Mouse (Mus musculus) limb, embryonic 10.5 days (tissue): ENCODE data around the gene Hsp90ab1. TPM values are rescaled to one million over a fixed set of nuclear protein-coding genes. Genes with fewer than 3 reads are reported as not detected.

Experiments
- DNase-seq: peaks from one replicate; pipeline ENCODE4 v3.0.0-alpha.2; 2017; ENCODE audit warnings: low spot score
- H3K27ac ChIP-seq: fragments of 300-500 bp; sonication (generic); 2 replicates; pipeline ENCODE4 v1.5.1; 2016; ENCODE audit warnings: mild to moderate bottlenecking
- H3K27me3 ChIP-seq: fragments of 300-500 bp; sonication (generic); 2 replicates; pipeline ENCODE4 v1.6.1; 2016; ENCODE audit warnings: low read depth, mild to moderate bottlenecking; ENCODE audit not compliant: poor library complexity, severe bottlenecking
- H3K36me3 ChIP-seq: fragments of 300-500 bp; sonication (generic); 2 replicates; pipeline ENCODE4 v1.6.1; 2016; ENCODE audit warnings: mild to moderate bottlenecking, moderate library complexity
- H3K4me1 ChIP-seq: fragments of 300-500 bp; sonication (generic); 2 replicates; pipeline ENCODE4 v1.6.1; 2016
- H3K4me3 ChIP-seq: fragments of 300-500 bp; sonication (generic); 2 replicates; pipeline ENCODE4 v1.5.1; 2016; ENCODE audit warnings: mild to moderate bottlenecking, moderate library complexity
- H3K9me3 ChIP-seq: fragments of 300-500 bp; sonication (generic); replicated peaks from 2 replicates; pipeline ENCODE4 v1.6.1; 2016; ENCODE audit warnings: mild to moderate bottlenecking
- WGBS: fragments of 180-500 bp; shearing (Covaris S2); methylation state at CpG from one replicate; pipeline ENCODE4 v1.1.7; 2016; 5-methylcytosine and 5-hydroxymethylcytosine counted together
- polyA plus RNA-seq: library from polyadenylated mRNA; unstranded; fragments of >200 nt; fragmentation: Nextera tagmentation; extraction: Ambion mirVana; gene quantifications from 2 replicates; pipeline ENCODE4 v1.2.1, GENCODE M21; 2016

Hsp90ab1 gene
- polyA plus RNA-seq, 1 experiment from 2014 or later: 2,007 TPM

DNA sequence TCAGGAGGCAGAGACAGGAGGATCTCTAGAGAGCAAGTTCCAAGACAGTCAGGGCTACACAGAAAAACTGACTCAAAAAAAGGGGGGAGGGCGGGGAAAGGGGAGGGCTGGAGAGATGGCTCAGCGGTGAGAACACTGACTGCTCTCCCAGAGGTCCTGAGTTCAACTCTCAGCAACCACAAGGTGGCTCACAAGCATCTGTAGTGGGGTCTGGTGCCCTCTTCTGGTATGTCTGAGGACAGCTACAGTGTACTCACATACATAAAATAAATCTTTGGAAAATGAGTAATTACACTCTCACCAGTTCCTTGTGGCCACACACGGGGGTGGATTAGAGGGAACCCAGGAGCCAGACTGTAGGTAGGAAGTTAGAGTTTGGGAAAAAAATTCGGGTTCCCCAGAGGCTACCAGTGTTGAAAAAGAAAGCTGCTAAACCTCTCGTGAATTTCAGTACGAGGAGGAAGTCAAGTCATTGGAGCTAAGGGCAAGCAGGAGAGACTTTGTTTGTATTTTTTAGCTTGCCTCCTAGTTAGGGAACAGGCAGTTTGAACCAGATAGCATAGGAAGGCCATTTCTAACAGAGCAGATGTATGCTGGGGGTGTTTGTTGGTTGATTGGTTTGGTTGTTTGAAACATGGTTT is 9.8 kb upstream of the Hsp90ab1 start:
- WGBS: 77% methylated on average over 6 of the region's 6 CpGs
- Histone ChIP-seq H3K4me3 (no peak overlapping the region), H3K27ac (no peak overlapping the region), H3K9me3 (no peaks in the 10 kb centered on the region), H3K4me1 (peaks cover 31% of the 10 kb centered on the region), H3K36me3 (peaks cover 18% of the 10 kb centered on the region), H3K27me3 (no peaks in the 10 kb centered on the region)
- no peak for DNase-seq

- Histone ChIP-seq H3K36me3 (peaks cover 15% of the 10 kb centered on the region), H3K4me1 (peaks cover 31% of the 10 kb centered on the region), H3K27ac (no peak overlapping the region), H3K27me3 (no peaks in the 10 kb centered on the region), H3K4me3 (no peak overlapping the region), H3K9me3 (no peaks in the 10 kb centered on the region)
- no peak for DNase-seq
- WGBS: 88% methylated on average over 6 of the region's 6 CpGs
Measured at GRCm38 (mm10) chr17:45582188-45582587, 9.1 kb upstream of the Hsp90ab1 start.

DNA sequence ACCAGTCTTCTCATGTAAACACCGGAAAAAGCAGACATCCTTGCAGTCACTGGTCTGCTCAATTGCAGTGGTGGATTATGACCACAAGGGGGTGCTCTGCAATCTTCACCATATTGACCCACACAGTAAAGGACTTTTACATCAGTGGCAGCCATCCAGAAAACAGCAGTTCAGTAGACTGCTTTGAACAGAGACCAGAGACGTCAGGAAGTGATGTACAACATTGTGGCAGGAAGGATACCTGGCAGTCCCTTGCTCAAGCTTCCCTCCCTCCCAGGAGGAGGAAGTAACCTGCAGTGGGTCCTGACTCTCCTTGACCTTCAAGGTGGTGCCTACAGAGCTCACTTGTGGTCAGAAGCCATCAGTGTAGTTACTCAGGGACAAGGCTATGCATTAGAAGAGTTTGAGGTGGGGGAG is 8.5 kb upstream of the Hsp90ab1 start:
- Histone ChIP-seq H3K4me3 (no peak overlapping the region), H3K9me3 (no peaks in the 10 kb centered on the region), H3K27me3 (no peaks in the 10 kb centered on the region), H3K4me1 (peaks cover 31% of the 10 kb centered on the region), H3K36me3 (peaks cover 9% of the 10 kb centered on the region), H3K27ac (peak overlapping the region; percentile 25; the same call in 1 of the 2 replicates)
- DNase-seq: peak; percentile 79
- WGBS: 16% methylated on average over 2 of the region's 2 CpGs

DNA sequence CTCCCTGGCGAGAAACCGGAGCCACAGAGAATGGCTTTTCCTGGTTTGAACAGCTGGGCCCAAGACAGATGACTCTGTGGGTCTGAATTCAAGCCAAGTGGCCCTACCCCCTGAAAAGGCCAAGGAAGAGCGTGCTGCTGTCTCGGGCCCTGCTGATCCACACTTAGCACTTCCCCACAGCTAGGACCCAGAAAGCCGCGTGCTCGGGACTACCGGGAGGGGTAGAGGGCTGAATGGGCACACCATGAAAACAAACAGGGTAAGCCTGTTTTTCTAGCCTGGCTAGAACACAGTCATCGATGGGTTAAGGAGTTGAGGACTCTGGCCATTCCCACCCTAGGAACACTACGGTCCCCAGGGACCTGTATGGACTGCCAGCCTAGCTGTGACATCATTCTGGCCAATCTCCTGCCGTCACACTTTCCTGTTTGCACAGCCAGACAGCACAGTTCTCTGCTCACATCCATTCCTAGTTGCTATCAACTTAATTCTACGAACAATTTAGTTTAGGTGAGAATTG is 7.9 kb upstream of the Hsp90ab1 start:
- H3K27ac ChIP-seq: peak overlapping the region; percentile 25; the same call in 1 of the 2 replicates
- no peaks in the 10 kb centered on the region for H3K9me3 ChIP-seq
- H3K4me3 ChIP-seq: no peak overlapping the region
- peaks cover 29% of the 10 kb centered on the region for H3K4me1 ChIP-seq
- DNase-seq: no peak
- WGBS: 50% methylated on average over 12 of the region's 12 CpGs
- no peaks in the 10 kb centered on the region for H3K27me3 ChIP-seq
- peaks cover 3% of the 10 kb centered on the region; the same call in 1 of the 2 replicates for H3K36me3 ChIP-seq

GRCm38 (mm10) chr17:45579554-45579953 is 6.5 kb upstream of the Hsp90ab1 start:
- H3K27ac ChIP-seq: no peak overlapping the region
- no peaks in the 10 kb centered on the region for H3K27me3 ChIP-seq
- WGBS: 81% methylated on average over 4 of the region's 4 CpGs
- no peak overlapping the region for H3K4me3 ChIP-seq
- H3K9me3 ChIP-seq: no peaks in the 10 kb centered on the region
- peaks cover 21% of the 10 kb centered on the region for H3K4me1 ChIP-seq
- H3K36me3 ChIP-seq: no peaks in the 10 kb centered on the region
- no peak for DNase-seq

- no peaks in the 10 kb centered on the region for H3K27me3 ChIP-seq
- H3K9me3 ChIP-seq: no peaks in the 10 kb centered on the region
- no peak overlapping the region for H3K27ac ChIP-seq
- no peaks in the 10 kb centered on the region for H3K36me3 ChIP-seq
- WGBS: 75% methylated on average over 7 of the region's 7 CpGs
- no peak for DNase-seq
- H3K4me3 ChIP-seq: no peak overlapping the region
- peaks cover 21% of the 10 kb centered on the region for H3K4me1 ChIP-seq
Measured at GRCm38 (mm10) chr17:45578843-45579242, 5.8 kb upstream of the Hsp90ab1 start.

GRCm38 (mm10) chr17:45578242-45578641 is 5.2 kb upstream of the Hsp90ab1 start:
- Histone ChIP-seq H3K4me3 (no peak overlapping the region), H3K36me3 (no peaks in the 10 kb centered on the region), H3K9me3 (no peaks in the 10 kb centered on the region), H3K27me3 (no peaks in the 10 kb centered on the region), H3K27ac (no peak overlapping the region), H3K4me1 (peaks cover 21% of the 10 kb centered on the region)
- 78% methylated on average over 5 of the region's 5 CpGs for WGBS
- DNase-seq: no peak

DNA sequence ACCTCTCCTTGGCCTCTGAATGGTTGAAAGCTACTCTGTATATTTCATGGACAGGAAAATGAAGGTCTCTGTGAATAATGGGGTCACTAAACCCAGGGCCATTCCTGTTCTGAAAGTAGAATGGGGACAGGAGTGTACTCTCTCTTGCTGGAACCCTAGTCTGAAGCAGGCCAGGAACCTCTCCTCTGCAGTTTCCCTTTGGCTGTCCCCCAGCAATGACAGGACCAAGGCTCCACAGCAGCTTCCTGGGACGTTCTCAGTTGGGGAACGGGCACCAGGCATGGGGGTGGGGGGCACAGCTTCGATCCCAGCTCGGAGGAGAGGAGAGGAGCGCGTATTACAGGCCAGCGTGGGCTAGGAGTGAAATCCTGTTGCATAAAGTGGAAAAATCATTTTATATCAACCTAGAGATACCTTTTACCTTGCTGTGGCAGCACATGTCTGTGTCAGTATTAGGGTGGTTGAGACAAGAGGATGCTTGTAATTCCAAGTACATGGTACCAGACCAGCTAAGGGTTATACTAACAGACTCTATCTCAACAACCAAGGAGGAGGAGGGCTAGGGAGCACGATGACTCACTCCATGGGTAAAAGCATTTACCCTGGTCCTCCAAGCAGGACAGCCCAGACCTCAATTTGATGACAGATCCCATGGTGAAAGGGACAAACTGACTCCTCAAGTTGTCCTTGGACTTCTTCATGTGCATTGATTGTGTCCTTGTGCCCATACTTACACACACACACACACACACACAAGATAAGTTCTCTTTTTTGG is 2.2 kb upstream of the Hsp90ab1 start:
- Histone ChIP-seq H3K27me3 (no peaks in the 10 kb centered on the region), H3K9me3 (no peaks in the 10 kb centered on the region), H3K4me1 (peaks cover 32% of the 10 kb centered on the region), H3K4me3 (no peak overlapping the region), H3K36me3 (peaks cover 23% of the 10 kb centered on the region), H3K27ac (peak overlapping the region; percentile 97)
- WGBS: 91% methylated on average over 8 of the region's 8 CpGs
- no peak for DNase-seq

- H3K9me3 ChIP-seq: no peaks in the 10 kb centered on the region
- peaks cover 31% of the 10 kb centered on the region for H3K4me1 ChIP-seq
- no peaks in the 10 kb centered on the region for H3K27me3 ChIP-seq
- 5% methylated on average over 17 of the region's 17 CpGs for WGBS
- peak overlapping the region; percentile 77 for H3K4me3 ChIP-seq
- H3K36me3 ChIP-seq: peaks cover 33% of the 10 kb centered on the region
- DNase-seq: peak; percentile 79
- peak overlapping the region; percentile 97 for H3K27ac ChIP-seq
Measured at GRCm38 (mm10) chr17:45574129-45574761, 1.2 kb upstream of the Hsp90ab1 start.

DNA sequence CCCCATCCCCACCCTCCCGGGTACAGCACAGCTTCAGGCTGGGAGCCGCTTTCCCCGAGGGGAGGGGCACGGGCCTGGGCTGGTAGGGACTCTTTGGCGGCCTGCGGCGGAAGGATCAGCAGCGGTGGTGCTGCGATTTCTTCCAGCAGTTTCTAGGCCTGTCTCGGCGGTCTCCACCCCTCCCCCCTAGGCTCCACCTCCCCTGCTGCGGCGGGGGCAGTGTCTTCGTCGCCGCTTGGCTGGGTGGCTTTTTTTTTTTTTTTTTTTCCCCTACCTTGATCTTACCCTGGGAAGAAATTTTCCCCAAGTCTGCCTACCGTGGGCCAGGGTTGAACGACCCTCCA is 681 bp upstream of the Hsp90ab1 start:
- H3K36me3 ChIP-seq: peaks cover 38% of the 10 kb centered on the region
- H3K27me3 ChIP-seq: no peaks in the 10 kb centered on the region
- WGBS: under 1% methylated on average over 18 of the region's 18 CpGs
- peaks cover 31% of the 10 kb centered on the region for H3K4me1 ChIP-seq
- no peaks in the 10 kb centered on the region for H3K9me3 ChIP-seq
- peak overlapping the region; percentile 77 for H3K4me3 ChIP-seq
- peak overlapping the region; percentile 97 for H3K27ac ChIP-seq
- DNase-seq: peak; percentile 98

DNA sequence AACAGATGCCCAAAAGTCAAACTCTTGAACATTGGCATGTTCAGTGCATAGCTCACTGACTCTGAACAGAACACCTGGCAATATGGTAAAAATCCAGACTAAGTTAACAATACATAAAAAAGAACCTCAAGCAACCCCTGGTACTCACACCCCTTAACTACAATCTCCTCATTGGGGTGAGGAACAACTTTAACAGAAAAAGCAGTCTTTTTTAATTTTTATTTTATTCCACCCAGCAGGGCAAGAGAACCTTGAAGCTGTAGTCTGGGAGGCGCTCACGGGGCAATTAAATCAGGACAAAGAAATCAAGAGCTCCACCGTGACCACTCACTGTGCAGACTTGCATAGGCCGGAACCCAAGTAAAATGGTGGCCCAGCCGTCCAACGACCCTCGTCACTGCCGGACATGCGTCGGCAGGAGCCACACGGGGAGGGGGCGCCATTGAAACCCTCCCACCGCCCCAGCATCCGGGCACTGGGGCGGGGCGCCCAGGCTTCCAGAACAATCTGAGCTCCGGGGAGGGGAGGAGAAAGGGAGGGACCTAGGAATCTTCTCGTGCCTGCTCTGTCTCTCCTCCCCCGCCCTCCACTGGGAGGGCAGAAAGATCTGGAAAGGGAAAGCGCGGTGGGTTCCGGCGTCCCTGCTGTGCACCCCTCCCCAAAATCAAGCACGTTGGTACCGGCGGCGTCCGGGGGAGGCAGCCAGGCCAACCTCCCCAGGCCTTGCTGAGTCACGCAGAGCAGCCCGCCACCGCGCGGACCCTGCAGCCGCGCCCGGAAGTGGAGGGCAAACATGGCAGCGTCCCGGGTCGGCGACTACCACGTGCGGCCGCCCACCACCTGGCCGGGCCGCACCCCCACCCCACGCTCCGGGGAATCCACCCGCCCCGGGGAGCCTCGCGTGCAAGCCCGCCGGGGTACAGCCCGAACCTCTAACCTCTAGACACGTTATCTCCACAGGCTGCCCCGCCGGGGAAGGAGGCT is 676 bp downstream of the Hsp90ab1 start:
- no peaks in the 10 kb centered on the region for H3K9me3 ChIP-seq
- H3K27ac ChIP-seq: peak overlapping the region; percentile 97
- peak overlapping the region; percentile 77 for H3K4me3 ChIP-seq
- H3K27me3 ChIP-seq: no peaks in the 10 kb centered on the region
- H3K36me3 ChIP-seq: peaks cover 52% of the 10 kb centered on the region
- DNase-seq: peak; percentile 92
- WGBS: under 1% methylated on average over 56 of the region's 57 CpGs
- H3K4me1 ChIP-seq: peaks cover 31% of the 10 kb centered on the region

- Histone ChIP-seq H3K27ac (no peak overlapping the region), H3K9me3 (no peaks in the 10 kb centered on the region), H3K4me3 (no peak overlapping the region), H3K36me3 (peaks cover 76% of the 10 kb centered on the region), H3K27me3 (no peaks in the 10 kb centered on the region), H3K4me1 (peaks cover 41% of the 10 kb centered on the region)
- 87% methylated on average over 4 of the region's 4 CpGs for WGBS
- no peak for DNase-seq
Measured at GRCm38 (mm10) chr17:45569999-45570398, 3.1 kb downstream of the Hsp90ab1 start.
